Mouse (Mus musculus): Measurements from ENCODE around the gene Creb5. TPM values are rescaled to one million over a fixed set of nuclear protein-coding genes. Genes with fewer than 3 reads are reported as not detected.

Gene Creb5
- polyA plus RNA-seq, 1 experiment from 2014 or later = 0.20 TPM

DNA sequence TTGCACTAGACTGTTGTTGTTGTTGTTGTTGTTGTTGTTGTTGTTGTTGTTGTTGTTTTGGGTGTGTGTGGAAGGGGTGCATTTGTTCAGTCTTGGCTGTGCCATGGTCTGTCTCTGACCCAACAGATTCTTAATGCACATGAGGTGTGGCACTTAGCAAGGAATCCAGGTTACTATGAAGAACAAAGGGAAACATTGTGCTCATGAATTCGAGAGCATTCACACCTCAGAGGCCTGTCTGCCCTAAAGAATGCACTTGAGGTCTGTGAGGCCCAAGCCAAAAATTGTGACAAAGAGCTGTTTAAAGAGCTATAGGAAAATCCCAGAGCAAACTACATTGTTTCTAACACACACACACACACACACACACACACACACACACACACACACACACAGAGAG, 377.7 kb downstream of the Creb5 start:
- TF ChIP-seq CTCF (IDR thresholded peaks at IDR 0.05; ENCODE audit: low read depth) = no peak
- TF ChIP-seq EP300 (IDR thresholded peaks at IDR 0.05; ENCODE audit: low read depth) = no peak
- Histone ChIP-seq H3K9ac (replicated peaks) (no peak overlapping the region), H3K4me2 (ENCODE audit: low read depth, low read length) (no peak overlapping the region), H3K4me3 (ENCODE audit: low read depth, low read length) (no peak overlapping the region), H3K36me3 (replicated peaks; ENCODE audit: insufficient read depth, low read length) (no peaks in the 10 kb centered on the region), H3K27me3 (ENCODE audit: insufficient read depth, low read length) (no peaks in the 10 kb centered on the region), H3K4me1 (ENCODE audit: insufficient read depth) (no peaks in the 10 kb centered on the region), H3K9me3 (ENCODE audit: low read length) (no peaks in the 10 kb centered on the region), H3K27ac (ENCODE audit: low read depth) (no peak overlapping the region)
- 53% methylated on average over 1 of the region's 1 CpGs for WGBS (ENCODE audit: insufficient replicate concordance)
- no peak for ATAC-seq
- no peak for DNase-seq

DNA sequence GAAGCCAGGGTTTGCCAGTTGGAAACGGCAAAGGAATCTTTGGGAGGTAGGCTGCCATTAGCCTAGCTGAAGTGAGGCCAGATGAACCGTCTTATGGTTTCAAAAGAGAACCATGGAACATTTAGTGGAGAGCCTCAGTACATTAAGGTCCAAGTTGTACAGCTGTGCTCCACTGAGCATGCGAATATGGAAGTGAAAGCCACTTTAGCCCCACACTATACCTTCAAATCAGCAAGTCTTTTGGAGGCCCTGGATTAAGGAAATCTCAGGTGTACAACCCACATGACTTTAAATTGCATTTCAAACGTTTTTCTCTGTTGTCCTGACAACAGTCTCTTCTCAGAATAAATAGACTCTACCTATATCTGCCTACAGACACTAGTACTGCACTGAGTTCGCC, 379.4 kb downstream of the Creb5 start:
- H3K9me3 ChIP-seq (ENCODE audit: low read length) = no peaks in the 10 kb centered on the region
- no peak for ATAC-seq
- H3K4me2 ChIP-seq (ENCODE audit: low read depth, low read length) = no peak overlapping the region
- H3K4me1 ChIP-seq (ENCODE audit: insufficient read depth) = no peaks in the 10 kb centered on the region
- H3K27ac ChIP-seq (ENCODE audit: low read depth) = no peak overlapping the region
- WGBS (ENCODE audit: insufficient replicate concordance) = 67% methylated on average over 5 of the region's 5 CpGs
- no peak for DNase-seq
- TF ChIP-seq CTCF (IDR thresholded peaks at IDR 0.05; ENCODE audit: low read depth) (no peak), EP300 (IDR thresholded peaks at IDR 0.05; ENCODE audit: low read depth) (no peak)
- H3K9ac ChIP-seq (replicated peaks) = no peak overlapping the region
- H3K36me3 ChIP-seq (replicated peaks; ENCODE audit: insufficient read depth, low read length) = no peaks in the 10 kb centered on the region
- H3K27me3 ChIP-seq (ENCODE audit: insufficient read depth, low read length) = no peaks in the 10 kb centered on the region
- H3K4me3 ChIP-seq (ENCODE audit: low read depth, low read length) = no peak overlapping the region

DNA sequence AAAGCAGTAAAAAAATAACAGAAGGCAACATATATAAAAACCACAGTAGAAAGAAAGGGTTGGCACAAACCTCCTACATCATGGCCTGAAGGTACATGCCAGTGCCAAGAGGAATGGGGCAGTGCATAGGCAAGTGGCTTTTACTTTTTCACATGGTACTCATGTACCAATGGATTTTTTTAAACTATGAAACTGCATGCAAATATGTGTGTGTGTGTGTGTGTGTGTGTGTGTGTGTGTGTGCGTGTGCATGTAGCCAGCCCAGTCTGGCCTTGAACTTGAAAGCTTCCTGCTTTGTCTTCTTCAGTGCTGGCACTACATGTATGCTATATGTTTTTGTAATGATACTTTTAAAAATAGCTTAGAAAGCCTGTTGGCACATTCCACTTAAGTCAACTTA, 391.2 kb downstream of the Creb5 start:
- no peak for ATAC-seq
- 69% methylated on average over 1 of the region's 1 CpGs for WGBS (ENCODE audit: insufficient replicate concordance)

DNA sequence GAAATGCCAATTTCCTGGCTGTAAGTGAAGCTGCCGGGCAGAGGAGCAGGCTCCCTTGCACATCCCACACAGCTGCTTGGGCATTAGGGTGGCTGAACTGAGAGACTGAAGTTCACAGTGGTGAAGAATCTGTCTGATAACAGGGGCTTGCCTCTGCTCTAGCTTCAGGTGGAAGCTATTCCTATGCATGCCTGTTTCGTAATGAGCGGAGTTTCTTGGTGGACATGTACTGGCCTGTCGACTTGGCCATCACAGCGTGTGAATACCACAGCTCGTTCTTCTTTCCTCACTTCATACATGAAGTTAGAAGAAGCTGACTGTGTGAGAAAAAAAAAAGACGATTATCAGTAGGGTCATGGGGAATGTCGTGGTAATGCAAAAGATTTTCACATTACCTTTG, 393.0 kb downstream of the Creb5 start:
- DNase-seq = no peak
- Histone ChIP-seq H3K4me1 (ENCODE audit: insufficient read depth) (no peaks in the 10 kb centered on the region), H3K27ac (ENCODE audit: low read depth) (no peak overlapping the region), H3K4me3 (ENCODE audit: low read depth, low read length) (no peak overlapping the region), H3K27me3 (ENCODE audit: insufficient read depth, low read length) (no peaks in the 10 kb centered on the region), H3K9me3 (ENCODE audit: low read length) (no peaks in the 10 kb centered on the region), H3K36me3 (replicated peaks; ENCODE audit: insufficient read depth, low read length) (no peaks in the 10 kb centered on the region), H3K9ac (replicated peaks) (no peak overlapping the region), H3K4me2 (ENCODE audit: low read depth, low read length) (no peak overlapping the region)
- TF ChIP-seq EP300 (IDR thresholded peaks at IDR 0.05; ENCODE audit: low read depth) (no peak), CTCF (IDR thresholded peaks at IDR 0.05; ENCODE audit: low read depth) (no peak)
- WGBS (ENCODE audit: insufficient replicate concordance) = 82% methylated on average over 8 of the region's 8 CpGs
- ATAC-seq = no peak

More for the DNA sequence above, 391.2 kb downstream of the Creb5 start:
- no peak overlapping the region for H3K27ac ChIP-seq (ENCODE audit: low read depth)
- no peak for TF ChIP-seq CTCF (IDR thresholded peaks at IDR 0.05; ENCODE audit: low read depth)
- no peak for TF ChIP-seq EP300 (IDR thresholded peaks at IDR 0.05; ENCODE audit: low read depth)
- H3K4me3 ChIP-seq (ENCODE audit: low read depth, low read length) = no peak overlapping the region
- H3K4me2 ChIP-seq (ENCODE audit: low read depth, low read length) = no peak overlapping the region
- H3K4me1 ChIP-seq (ENCODE audit: insufficient read depth) = no peaks in the 10 kb centered on the region
- no peaks in the 10 kb centered on the region for H3K36me3 ChIP-seq (replicated peaks; ENCODE audit: insufficient read depth, low read length)
- no peaks in the 10 kb centered on the region for H3K9me3 ChIP-seq (ENCODE audit: low read length)
- no peak for DNase-seq
- no peaks in the 10 kb centered on the region for H3K27me3 ChIP-seq (ENCODE audit: insufficient read depth, low read length)
- no peak overlapping the region for H3K9ac ChIP-seq (replicated peaks)

DNA sequence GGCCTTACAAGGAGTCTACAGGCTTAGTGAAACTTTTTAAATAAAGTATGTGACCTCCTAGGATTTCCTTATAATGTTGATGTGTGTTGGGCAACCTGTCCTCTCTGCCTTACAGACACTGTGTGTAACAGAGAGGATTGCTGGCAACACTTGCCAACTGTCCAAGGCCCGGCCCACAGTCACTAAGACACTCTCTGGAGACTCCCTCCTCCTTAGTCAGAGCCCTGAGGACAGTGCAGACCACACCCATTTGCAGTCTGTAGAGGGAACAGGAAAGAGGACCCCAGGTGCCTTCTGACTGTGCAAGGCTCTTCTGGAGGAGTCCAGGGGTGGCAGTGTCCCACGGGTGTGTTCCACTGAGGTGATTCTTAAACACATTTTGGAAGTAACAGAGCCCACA, 397.3 kb downstream of the Creb5 start:
- no peaks in the 10 kb centered on the region for H3K36me3 ChIP-seq (replicated peaks; ENCODE audit: insufficient read depth, low read length)
- no peak overlapping the region for H3K27ac ChIP-seq (ENCODE audit: low read depth)
- TF ChIP-seq EP300 (IDR thresholded peaks at IDR 0.05; ENCODE audit: low read depth) (no peak), CTCF (IDR thresholded peaks at IDR 0.05; ENCODE audit: low read depth) (no peak)
- H3K9me3 ChIP-seq (ENCODE audit: low read length) = no peaks in the 10 kb centered on the region
- WGBS (ENCODE audit: insufficient replicate concordance) = 48% methylated on average over 2 of the region's 2 CpGs
- H3K4me2 ChIP-seq (ENCODE audit: low read depth, low read length) = no peak overlapping the region
- H3K9ac ChIP-seq (replicated peaks) = no peak overlapping the region
- no peak overlapping the region for H3K4me3 ChIP-seq (ENCODE audit: low read depth, low read length)
- no peaks in the 10 kb centered on the region for H3K27me3 ChIP-seq (ENCODE audit: insufficient read depth, low read length)
- ATAC-seq = no peak
- DNase-seq = no peak
- no peaks in the 10 kb centered on the region for H3K4me1 ChIP-seq (ENCODE audit: insufficient read depth)

DNA sequence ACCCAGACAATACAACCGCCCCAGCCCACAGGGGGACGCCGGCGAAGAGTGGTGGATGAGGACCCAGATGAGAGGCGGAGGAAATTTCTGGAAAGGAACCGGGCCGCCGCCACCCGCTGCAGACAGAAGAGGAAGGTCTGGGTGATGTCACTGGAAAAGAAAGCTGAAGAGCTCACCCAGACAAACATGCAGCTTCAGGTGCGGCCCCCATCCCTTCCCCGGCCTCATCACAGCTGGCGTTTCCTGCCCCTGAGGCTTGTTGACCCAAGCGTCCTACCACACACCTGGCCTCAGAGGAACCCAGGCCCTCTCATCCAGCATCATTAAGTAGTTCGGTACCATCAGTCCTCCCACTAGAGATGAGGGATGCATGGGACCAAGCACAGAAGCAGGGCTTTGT, 398.3 kb downstream of the Creb5 start:
- no peaks in the 10 kb centered on the region for H3K4me1 ChIP-seq (ENCODE audit: insufficient read depth)
- ATAC-seq (no peak), DNase-seq (no peak)
- H3K36me3 ChIP-seq (replicated peaks; ENCODE audit: insufficient read depth, low read length) = no peaks in the 10 kb centered on the region
- H3K27ac ChIP-seq (ENCODE audit: low read depth) = no peak overlapping the region
- no peak overlapping the region for H3K9ac ChIP-seq (replicated peaks)
- no peak overlapping the region for H3K4me2 ChIP-seq (ENCODE audit: low read depth, low read length)
- H3K27me3 ChIP-seq (ENCODE audit: insufficient read depth, low read length) = no peaks in the 10 kb centered on the region
- TF ChIP-seq CTCF (IDR thresholded peaks at IDR 0.05; ENCODE audit: low read depth) (no peak), EP300 (IDR thresholded peaks at IDR 0.05; ENCODE audit: low read depth) (no peak)
- no peak overlapping the region for H3K4me3 ChIP-seq (ENCODE audit: low read depth, low read length)
- H3K9me3 ChIP-seq (ENCODE audit: low read length) = no peaks in the 10 kb centered on the region
- 81% methylated on average over 14 of the region's 14 CpGs for WGBS (ENCODE audit: insufficient replicate concordance)
